Mouse (Mus musculus) kidney, embryonic 16.5 days (tissue): ENCODE measurements at regions not wholly inside any gene's neighbourhood (a gene's known extent, or its start where the extent isn't known, plus 50 kb on each side); places are given as distances from the start of the nearest gene placed in this dataset.

ENCODE experiments used
- ATAC-seq: fragments of 200-750 bp; cut with Nextera tagmentation; 2 replicates; pipeline ENCODE4 v1.8.0; 2017; ENCODE audit warnings: moderate TSS enrichment; ENCODE audit not compliant: low FRiP score, low TSS enrichment
- H3K27ac ChIP-seq: fragments of 300-500 bp; sonication (generic); 2 replicates; pipeline ENCODE4 v1.5.1; 2014; ENCODE audit warnings: low read length
- H3K27me3 ChIP-seq: fragments of 300-500 bp; sonication (generic); 2 replicates; pipeline ENCODE4 v1.6.1; 2014; ENCODE audit warnings: low read length, control low read depth, mixed read lengths; ENCODE audit not compliant: insufficient read depth
- H3K36me3 ChIP-seq: fragments of 300-500 bp; sonication (generic); 2 replicates; pipeline ENCODE4 v1.6.1; 2014; ENCODE audit warnings: low read length, control low read depth, mixed read lengths; ENCODE audit not compliant: insufficient read depth
- H3K4me1 ChIP-seq: fragments of 300-500 bp; sonication (generic); 2 replicates; pipeline ENCODE4 v1.6.1; 2014; ENCODE audit warnings: low read length, control low read depth, mixed read lengths; ENCODE audit not compliant: insufficient read depth
- H3K4me2 ChIP-seq: fragments of 300-500 bp; sonication (generic); replicated peaks from 2 replicates; pipeline ENCODE4 v1.6.1; 2014; ENCODE audit warnings: low read depth, low read length
- H3K4me3 ChIP-seq: fragments of 300-500 bp; sonication (generic); 2 replicates; pipeline ENCODE4 v1.5.1; 2014; ENCODE audit warnings: mild to moderate bottlenecking, low read length
- H3K9ac ChIP-seq: fragments of 300-500 bp; sonication (generic); replicated peaks from 2 replicates; pipeline ENCODE4 v1.6.1; 2014; ENCODE audit warnings: low read length
- H3K9me3 ChIP-seq: fragments of 300-500 bp; sonication (generic); 2 replicates; pipeline ENCODE4 v1.6.1; 2016; ENCODE audit warnings: low read length, control low read depth
- whole genome bisulfite sequencing: fragments of 180-500 bp; shearing (Covaris S2); extraction: QIAGEN DNeasy Blood & Tissue Kit; methylation state at CpG from one replicate; pipeline ENCODE4 v1.1.7; 2014; 5-methylcytosine and 5-hydroxymethylcytosine counted together

DNA sequence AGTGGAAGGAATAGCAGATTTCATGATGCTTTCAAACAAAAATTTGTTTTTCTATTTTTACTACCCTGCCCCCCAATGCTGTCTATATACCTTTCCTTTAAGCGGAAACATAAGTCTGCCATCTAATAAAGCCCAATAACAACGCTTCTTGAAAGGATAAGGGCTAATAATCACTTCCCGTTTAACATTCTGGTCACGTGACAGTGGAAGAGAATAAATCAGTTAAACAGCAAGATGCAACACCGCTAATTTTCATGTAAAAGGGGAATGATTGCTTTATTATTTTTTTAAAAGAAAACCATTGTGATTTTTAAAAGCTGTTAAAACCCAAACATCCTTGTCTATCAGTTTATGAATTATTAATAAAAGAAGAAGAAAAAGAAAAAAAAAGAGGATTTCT lies 178.9 kb upstream of the Tle4 start:
- H3K27me3 ChIP-seq = 0 out of 2 replicates have a peak, but pooled peaks cover 4% of the 10 kb centered on the region
- no peak overlapping the region for H3K27ac ChIP-seq
- H3K36me3 ChIP-seq = no peaks in the 10 kb centered on the region
- no peak overlapping the region for H3K4me2 ChIP-seq
- no peaks in the 10 kb centered on the region for H3K9me3 ChIP-seq
- H3K9ac ChIP-seq = no peak overlapping the region
- WGBS = 61% methylated on average over 5 of the region's 5 CpGs
- no peak overlapping the region for H3K4me3 ChIP-seq
- 0 out of 2 replicates have a peak, but pooled peaks cover 7% of the 10 kb centered on the region for H3K4me1 ChIP-seq
- ATAC-seq = no peak

DNA sequence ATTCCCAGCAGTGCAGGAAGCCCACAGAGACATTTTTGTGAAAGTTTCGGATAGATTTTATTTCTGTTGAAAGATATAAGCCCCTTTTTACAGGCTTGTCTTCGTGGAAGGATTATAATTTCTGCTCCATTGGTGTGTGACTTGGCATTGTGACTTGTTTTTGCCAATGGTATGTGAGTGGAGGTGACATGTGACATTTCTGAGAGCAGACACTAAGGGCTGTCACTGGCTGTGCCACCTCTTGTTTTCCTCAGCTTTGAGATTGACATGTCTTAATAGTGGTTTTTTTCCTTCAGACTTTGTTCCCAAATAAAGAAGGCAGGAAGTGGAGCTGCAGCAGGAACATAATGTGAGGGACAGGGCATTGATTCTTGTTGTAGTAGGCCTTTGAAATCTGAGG lies 174.9 kb upstream of the Tle4 start:
- WGBS = 69% methylated on average over 2 of the region's 2 CpGs
- H3K4me3 ChIP-seq = no peak overlapping the region

DNA sequence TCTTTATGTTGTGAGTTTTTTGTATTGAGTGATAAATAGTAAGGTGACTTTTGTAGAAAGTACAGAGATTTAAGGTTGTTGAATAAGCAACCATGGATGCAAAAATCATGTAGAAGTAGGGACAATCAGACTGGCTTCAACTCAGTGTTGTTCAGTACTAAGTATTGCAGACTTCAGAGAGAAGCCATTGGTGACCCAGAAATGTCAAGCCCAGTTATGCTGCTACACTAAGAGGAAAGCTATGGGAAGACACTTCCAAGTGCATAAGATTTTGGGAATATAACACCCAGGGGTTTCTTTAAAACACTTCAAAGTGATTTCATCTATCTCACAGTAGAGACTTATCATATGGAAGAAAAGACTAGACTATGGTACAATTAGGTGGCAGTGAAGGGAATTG lies 154.8 kb upstream of the Tle4 start:
- no peaks in the 10 kb centered on the region for H3K9me3 ChIP-seq
- no peak overlapping the region for H3K27ac ChIP-seq
- no peak for ATAC-seq
- H3K4me3 ChIP-seq = no peak overlapping the region
- H3K4me1 ChIP-seq = no peaks in the 10 kb centered on the region
- no peak overlapping the region for H3K4me2 ChIP-seq
- H3K9ac ChIP-seq = no peak overlapping the region
- no peaks in the 10 kb centered on the region for H3K27me3 ChIP-seq
- no peaks in the 10 kb centered on the region for H3K36me3 ChIP-seq

More for the DNA sequence above, 174.9 kb upstream of the Tle4 start:
- no peak overlapping the region for H3K27ac ChIP-seq
- no peak overlapping the region for H3K9ac ChIP-seq
- H3K9me3 ChIP-seq = no peaks in the 10 kb centered on the region
- H3K36me3 ChIP-seq = no peaks in the 10 kb centered on the region
- 0 out of 2 replicates have a peak, but pooled peaks cover 7% of the 10 kb centered on the region for H3K4me1 ChIP-seq
- no peaks in the 10 kb centered on the region for H3K27me3 ChIP-seq
- ATAC-seq = no peak
- no peak overlapping the region for H3K4me2 ChIP-seq

DNA sequence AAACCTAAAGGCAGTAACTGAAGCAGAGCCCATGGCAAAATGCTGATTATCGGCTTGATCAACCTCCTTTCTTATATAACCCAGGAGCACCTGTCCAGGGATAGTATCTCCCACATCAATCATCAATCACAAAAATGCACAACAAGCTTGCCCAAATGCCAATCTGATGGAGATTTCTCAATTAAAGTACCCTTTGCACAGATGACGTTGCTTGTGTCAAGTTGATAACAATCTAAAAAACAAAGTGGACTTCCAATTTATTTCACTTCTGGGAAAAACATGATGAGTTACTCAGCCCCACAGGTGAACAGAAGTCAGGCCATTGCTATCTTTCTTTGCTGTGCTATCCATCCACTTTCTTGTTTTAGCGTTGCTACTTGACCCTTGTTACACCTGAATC lies 144.5 kb upstream of the Tle4 start:
- no peak overlapping the region for H3K4me2 ChIP-seq
- H3K4me3 ChIP-seq = no peak overlapping the region
- no peaks in the 10 kb centered on the region for H3K27me3 ChIP-seq
- no peak overlapping the region for H3K9ac ChIP-seq
- no peaks in the 10 kb centered on the region for H3K36me3 ChIP-seq
- ATAC-seq = no peak
- no peak overlapping the region for H3K27ac ChIP-seq
- 84% methylated on average over 3 of the region's 3 CpGs for WGBS
- no peaks in the 10 kb centered on the region for H3K9me3 ChIP-seq
- H3K4me1 ChIP-seq = peaks cover 8% of the 10 kb centered on the region

DNA sequence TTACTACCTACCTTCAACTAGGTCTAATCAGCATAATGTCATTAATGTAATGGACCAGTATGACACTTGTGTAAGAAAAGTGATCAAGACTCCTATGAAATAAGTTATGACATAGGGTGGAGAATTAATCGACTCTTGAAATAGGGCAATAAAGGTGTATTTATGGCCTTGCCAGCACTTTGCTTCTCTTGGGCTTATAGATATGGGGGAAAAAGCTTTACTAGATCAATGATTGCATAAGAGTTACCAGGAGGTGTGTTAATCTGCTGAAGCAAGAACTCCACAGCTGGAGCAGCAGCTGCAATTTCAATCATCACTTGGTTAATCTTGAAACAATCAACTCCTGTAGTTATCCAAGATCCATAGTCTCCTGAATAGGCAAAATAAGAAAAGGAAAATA lies 143.1 kb upstream of the Tle4 start:
- ATAC-seq = no peak
- Histone ChIP-seq H3K4me3 (no peak overlapping the region), H3K27me3 (no peaks in the 10 kb centered on the region), H3K4me2 (no peak overlapping the region), H3K27ac (no peak overlapping the region), H3K9ac (no peak overlapping the region), H3K36me3 (no peaks in the 10 kb centered on the region), H3K9me3 (no peaks in the 10 kb centered on the region), H3K4me1 (no peaks in the 10 kb centered on the region)
- WGBS = 93% methylated on average over 1 of the region's 1 CpGs

DNA sequence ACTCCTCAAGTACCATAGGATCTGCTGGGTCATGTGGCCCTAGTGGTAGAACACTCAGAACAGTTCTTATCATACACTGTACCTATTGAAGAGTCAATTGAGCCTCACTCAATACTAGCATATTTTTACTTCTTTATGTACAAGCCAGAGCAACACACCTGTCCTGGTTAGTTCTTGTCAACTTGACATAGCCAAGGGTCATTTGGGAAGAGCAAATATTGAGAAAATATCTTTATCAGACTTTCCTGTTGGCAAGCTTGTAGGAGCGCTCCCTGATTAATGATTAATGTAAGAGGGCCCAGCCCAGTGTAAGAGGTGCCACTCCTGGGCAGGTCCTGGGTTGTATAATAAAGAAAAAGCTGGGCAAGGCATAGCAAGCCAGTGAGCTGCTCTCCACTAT lies 142.3 kb upstream of the Tle4 start:
- Histone ChIP-seq H3K27me3 (no peaks in the 10 kb centered on the region), H3K9ac (no peak overlapping the region), H3K4me2 (no peak overlapping the region), H3K4me1 (no peaks in the 10 kb centered on the region), H3K4me3 (no peak overlapping the region), H3K27ac (no peak overlapping the region), H3K36me3 (no peaks in the 10 kb centered on the region), H3K9me3 (no peaks in the 10 kb centered on the region)
- ATAC-seq = peak; percentile 74; the same call in 1 of the 2 replicates
- WGBS = 68% methylated on average over 1 of the region's 1 CpGs

DNA sequence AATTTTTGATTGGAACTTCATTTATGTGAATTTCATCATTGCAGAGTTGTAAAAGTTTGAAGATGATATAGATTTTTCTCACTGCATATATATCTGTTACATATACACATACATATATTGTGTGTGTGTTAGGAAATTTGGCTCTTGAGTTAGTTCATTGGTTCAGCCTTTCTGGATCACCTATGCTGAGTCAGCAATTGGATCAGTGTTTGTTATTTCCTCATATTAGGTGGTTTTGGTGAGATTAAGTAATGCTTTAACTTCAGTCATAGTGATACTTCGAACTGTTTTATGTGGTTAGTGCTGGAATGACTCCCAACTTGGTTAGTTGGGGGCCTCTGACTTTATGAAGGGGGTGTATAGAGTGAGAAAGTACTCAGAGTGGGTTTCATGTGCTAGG lies 138.7 kb upstream of the Tle4 start:
- WGBS = 92% methylated on average over 1 of the region's 1 CpGs
- H3K4me2 ChIP-seq = no peak overlapping the region
- no peaks in the 10 kb centered on the region for H3K9me3 ChIP-seq
- no peak overlapping the region for H3K4me3 ChIP-seq
- ATAC-seq = no peak
- H3K36me3 ChIP-seq = no peaks in the 10 kb centered on the region
- H3K4me1 ChIP-seq = no peaks in the 10 kb centered on the region
- H3K27me3 ChIP-seq = no peaks in the 10 kb centered on the region
- H3K9ac ChIP-seq = no peak overlapping the region
- H3K27ac ChIP-seq = no peak overlapping the region

DNA sequence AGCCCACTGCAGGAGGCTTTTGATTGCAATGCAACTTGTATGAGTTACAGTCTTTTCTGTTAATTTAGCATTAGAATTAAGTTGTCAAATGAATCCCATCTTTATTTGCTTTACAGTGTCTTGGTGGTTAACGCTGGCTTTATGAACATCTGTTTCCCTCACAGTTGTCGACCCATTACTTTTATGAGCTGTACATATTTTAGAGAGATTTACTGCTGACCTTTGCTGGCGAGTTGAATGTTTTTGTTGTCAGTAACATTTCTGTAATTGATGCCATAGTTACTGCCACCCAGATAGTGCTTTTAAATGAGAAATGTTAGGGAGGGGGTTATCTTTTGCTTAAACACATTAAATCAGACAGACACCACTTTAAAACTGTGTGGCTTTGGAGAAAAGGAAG lies 127.5 kb upstream of the Tle4 start:
- 20% methylated on average over 3 of the region's 3 CpGs for WGBS
- no peak for ATAC-seq
- Histone ChIP-seq H3K4me1 (no peaks in the 10 kb centered on the region), H3K9ac (no peak overlapping the region), H3K4me3 (no peak overlapping the region), H3K27ac (no peak overlapping the region), H3K36me3 (no peaks in the 10 kb centered on the region), H3K27me3 (no peaks in the 10 kb centered on the region), H3K4me2 (no peak overlapping the region), H3K9me3 (no peaks in the 10 kb centered on the region)

DNA sequence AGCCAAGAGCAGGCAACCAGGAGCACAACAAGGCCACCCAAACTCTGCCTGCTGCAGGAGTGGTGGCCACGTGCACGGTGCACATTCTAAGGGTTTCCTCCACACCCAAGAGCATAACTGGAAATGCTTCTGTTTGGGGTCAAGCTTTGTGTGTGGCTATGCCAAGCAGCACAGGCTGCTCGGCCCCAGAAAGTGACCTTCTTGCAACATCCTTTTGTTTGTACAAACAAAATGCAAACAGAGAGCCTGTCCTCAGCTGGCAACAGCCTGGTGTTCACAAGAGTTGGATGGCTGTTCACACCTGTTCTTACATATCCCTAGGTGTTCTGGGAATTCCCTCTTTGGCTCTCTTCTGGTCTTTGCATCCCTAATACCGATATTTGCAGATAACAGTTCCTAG lies 126.8 kb upstream of the Tle4 start:
- Histone ChIP-seq H3K4me3 (no peak overlapping the region), H3K27me3 (no peaks in the 10 kb centered on the region), H3K9ac (no peak overlapping the region), H3K4me2 (no peak overlapping the region), H3K9me3 (no peaks in the 10 kb centered on the region), H3K36me3 (no peaks in the 10 kb centered on the region), H3K27ac (no peak overlapping the region), H3K4me1 (no peaks in the 10 kb centered on the region)
- 42% methylated on average over 4 of the region's 4 CpGs for whole genome bisulfite sequencing
- ATAC-seq = no peak

DNA sequence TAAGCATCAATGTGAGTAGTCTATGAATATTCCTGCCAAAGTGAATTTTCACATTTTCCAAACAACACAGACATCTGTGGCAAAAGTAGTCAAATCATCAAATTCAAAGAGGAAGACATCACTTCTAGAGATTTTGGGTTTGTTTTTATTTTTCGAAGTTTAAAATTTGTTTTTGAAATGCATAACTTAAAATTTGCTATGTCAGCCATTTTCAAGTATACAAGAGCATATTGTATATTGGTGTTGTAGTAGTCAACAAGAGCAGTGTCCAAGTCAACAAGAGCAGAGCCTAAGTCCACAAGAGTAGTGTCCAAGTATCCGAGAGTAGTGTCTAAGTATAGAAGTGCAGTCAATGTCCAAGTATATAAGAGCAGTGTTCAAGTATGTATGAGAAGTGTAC lies 107.9 kb upstream of the Tle4 start:
- Histone ChIP-seq H3K27me3 (no peaks in the 10 kb centered on the region), H3K4me2 (no peak overlapping the region), H3K27ac (no peak overlapping the region), H3K4me1 (no peaks in the 10 kb centered on the region), H3K36me3 (no peaks in the 10 kb centered on the region), H3K9me3 (no peaks in the 10 kb centered on the region), H3K4me3 (no peak overlapping the region), H3K9ac (no peak overlapping the region)
- no peak for ATAC-seq
- 94% methylated on average over 2 of the region's 2 CpGs for WGBS

DNA sequence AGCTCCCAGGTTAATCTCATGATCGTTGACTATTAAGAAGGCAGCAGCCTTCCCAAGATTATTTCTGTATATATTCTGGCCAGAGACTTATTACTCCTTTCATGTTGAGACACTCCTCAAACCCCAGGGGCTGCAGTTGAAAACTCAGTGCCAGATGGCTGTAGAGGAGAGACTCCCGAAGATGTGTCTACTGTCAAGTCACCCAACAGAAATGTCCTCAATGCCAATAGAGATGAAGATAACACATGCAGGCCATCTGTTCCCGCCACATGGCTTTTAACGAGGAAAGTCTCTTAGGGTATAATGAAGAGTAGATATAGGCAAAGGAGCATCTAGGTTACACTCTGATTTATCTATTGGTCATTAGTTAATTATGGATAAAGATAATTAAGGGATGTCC lies 103.3 kb upstream of the Tle4 start:
- WGBS = 87% methylated on average over 4 of the region's 4 CpGs
- no peak overlapping the region for H3K27ac ChIP-seq
- H3K4me2 ChIP-seq = no peak overlapping the region
- H3K9me3 ChIP-seq = no peaks in the 10 kb centered on the region
- no peaks in the 10 kb centered on the region for H3K27me3 ChIP-seq
- no peaks in the 10 kb centered on the region for H3K4me1 ChIP-seq
- H3K4me3 ChIP-seq = no peak overlapping the region
- no peak overlapping the region for H3K9ac ChIP-seq
- H3K36me3 ChIP-seq = no peaks in the 10 kb centered on the region
- no peak for ATAC-seq
